In genomic region chr1:89703294-89703693, GRCm38 (mm10) we compare ENCODE assay signal across 14 mouse cellular contexts.
DNase-seq lines count a peak whose midpoint lies in the region; ATAC-seq lines count a peak whose summit lies in the region.
"Had no signal": no experiment of that assay in that cellular context is flagged by ENCODE, and none has a peak within 500 bp of the region (broad histone marks: within the 10 kb centered on the region; RNA-seq: fewer than 3 reads in every experiment).

No protein-coding gene starts in this region.

- peaks cover 20% of the 10 kb centered on the region; the same call in 1 of the 2 replicates for H3K36me3 ChIP-seq in heart, embryonic 13.5 days
- H3K36me3 ChIP-seq in midbrain, embryonic 13.5 days = peaks cover 26% of the 10 kb centered on the region
- H3K36me3 ChIP-seq: stomach, embryonic 15.5 days had no signal

- H3K4me2 ChIP-seq in heart, embryonic 13.5 days = peak overlapping the region; percentile 51
- H3K4me2 ChIP-seq in midbrain, embryonic 13.5 days (replicated peaks) = no peak overlapping the region
- H3K4me2 ChIP-seq: limb, embryonic 15.5 days; stomach, embryonic 15.5 days had no signal

- peak; percentile 26 to 53 for DNase-seq in adrenal gland, adult (ENCODE audit: inconsistent age in 2 of 2, low spot score in 1 of 2)
- no peak for DNase-seq in adrenal gland, adult 8-10 months
- peak; percentile 27 to 46 for DNase-seq in kidney, postnatal 4 days
- DNase-seq in kidney, adult 18-20 months = no peak
- DNase-seq in layer of hippocampus, postnatal 36 days = no peak
- DNase-seq in thymus, postnatal 36 days = no peak
- DNase-seq: gastrocnemius, postnatal 10 days; layer of hippocampus, adult 9-11 months; right cerebral cortex, postnatal 14 days had no signal

- peak overlapping the region; percentile 61 for H3K27ac ChIP-seq in heart, embryonic 13.5 days (replicated peaks)
- peak overlapping the region; percentile 59; the same call in 1 of the 2 replicates for H3K27ac ChIP-seq in midbrain, embryonic 13.5 days
- H3K27ac ChIP-seq: limb, embryonic 15.5 days; stomach, embryonic 15.5 days had no signal

- H3K4me3 ChIP-seq in heart, embryonic 13.5 days = no peak overlapping the region
- H3K4me3 ChIP-seq in midbrain, embryonic 13.5 days (replicated peaks) = no peak overlapping the region
- H3K4me3 ChIP-seq: limb, embryonic 15.5 days; stomach, embryonic 15.5 days had no signal

- peak overlapping the region; percentile 59; the same call in 1 of the 2 replicates for H3K9ac ChIP-seq in heart, embryonic 13.5 days
- H3K9ac ChIP-seq in midbrain, embryonic 13.5 days (replicated peaks) = no peak overlapping the region
- H3K9ac ChIP-seq: limb, embryonic 15.5 days; stomach, embryonic 15.5 days had no signal

- H3K4me1 ChIP-seq in heart, embryonic 13.5 days = peaks cover 41% of the 10 kb centered on the region
- peaks cover 59% of the 10 kb centered on the region for H3K4me1 ChIP-seq in midbrain, embryonic 13.5 days (replicated peaks)
- H3K4me1 ChIP-seq: stomach, embryonic 15.5 days had no signal

- H3K27me3 ChIP-seq in heart, embryonic 13.5 days (replicated peaks) = no peaks in the 10 kb centered on the region
- H3K27me3 ChIP-seq in midbrain, embryonic 13.5 days = peaks cover 37% of the 10 kb centered on the region
- H3K27me3 ChIP-seq: limb, embryonic 15.5 days; stomach, embryonic 15.5 days had no signal

- ATAC-seq in heart, embryonic 13.5 days (ENCODE audit: extremely low read depth, insufficient number of reproducible peaks, low FRiP score, low TSS enrichment) = 0 out of 2 replicates have a peak, but pooled peaks have one; percentile 51
- ATAC-seq in midbrain, embryonic 13.5 days = 0 out of 2 replicates have a peak, but pooled peaks have one; percentile 47
- ATAC-seq: lung, postnatal 0 days had no signal

- H3K9me3 ChIP-seq in heart, embryonic 13.5 days = no peaks in the 10 kb centered on the region
- no peaks in the 10 kb centered on the region for H3K9me3 ChIP-seq in midbrain, embryonic 13.5 days
- H3K9me3 ChIP-seq: limb, embryonic 15.5 days; stomach, embryonic 15.5 days had no signal

- 14% methylated on average over 13 of the region's 13 CpGs for WGBS in heart, embryonic 13.5 days
- WGBS in midbrain, embryonic 13.5 days = 4% methylated on average over 13 of the region's 13 CpGs

Comparison
In these comparisons a context has a peak if more than half of its experiments do, and no peak if none do; other contexts are left out.
1. DNase-seq: peak in adrenal gland, adult (2 of 2) and kidney, postnatal 4 days (2 of 2); none in adrenal gland, adult 8-10 months (single experiment), kidney, adult 18-20 months (single experiment), layer of hippocampus, postnatal 36 days (0 of 2) and thymus, postnatal 36 days (0 of 2).